Mouse (Mus musculus) monocyte, adult 5-6 weeks (primary cell): ENCODE data around the gene Zdhhc6. TPM values are rescaled to one million over a fixed set of nuclear protein-coding genes. Genes with fewer than 3 reads are reported as not detected.

Experiments used
- ATAC-seq: fragments of 153-309, 156-312 bp; replicated peaks from 2 replicates; pipeline ENCODE4 v1.8.0; 2017; ENCODE audit warnings: mild to moderate bottlenecking; ENCODE audit not compliant: low TSS enrichment, insufficient number of reproducible peaks, severe bottlenecking, poor library complexity, low FRiP score
- total RNA-seq: library from RNA; stranded (forward); fragments of 200-1000, 200-491, 200-594 nt; gene quantifications from 3 replicates; pipeline ENCODE4 v1.2.3, GENCODE M21; 2017

The Zdhhc6 gene
- total RNA-seq, 1 experiment from 2014 or later: 84.5 TPM

DNA sequence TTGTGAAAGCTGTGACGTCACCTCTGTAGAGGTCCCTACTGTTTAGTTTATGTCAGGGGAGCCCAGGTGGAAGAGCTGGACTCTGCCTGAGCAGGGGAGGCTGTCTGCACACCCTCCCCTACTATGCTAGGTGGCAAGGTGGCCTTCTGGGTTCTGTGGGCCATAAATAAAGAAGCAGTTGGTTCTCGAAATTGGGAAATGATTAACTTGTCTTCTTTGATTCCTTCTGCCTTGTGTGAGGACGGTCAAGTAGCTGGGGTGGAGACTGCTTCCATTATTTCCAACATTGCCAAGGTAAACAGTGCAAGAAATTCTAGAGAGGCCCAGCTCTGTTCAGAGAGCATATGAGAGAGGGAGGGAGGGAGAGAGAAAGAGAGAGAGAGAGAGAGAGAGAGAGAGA, 47.7 kb downstream of the Zdhhc6 start:
- ATAC-seq: no peak

DNA sequence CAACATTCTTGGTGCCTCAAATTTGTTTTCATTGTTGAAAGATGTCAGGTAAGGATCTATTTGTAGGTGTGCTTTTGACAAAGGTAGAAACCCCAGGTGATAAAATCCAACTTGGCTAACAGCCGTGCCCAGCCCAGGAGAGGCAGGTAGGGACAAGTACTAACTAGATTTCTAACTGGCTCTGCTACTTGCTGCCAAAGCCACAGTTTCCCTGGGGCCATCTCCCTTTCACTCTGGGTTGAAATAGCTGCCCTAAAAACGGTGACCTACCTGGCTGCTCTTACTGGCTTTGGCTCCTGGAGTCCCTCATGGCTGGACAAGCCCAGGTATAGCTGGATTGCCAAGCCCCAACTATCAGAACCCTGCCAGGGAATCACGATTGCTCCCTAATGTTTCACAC, 49.0 kb downstream of the Zdhhc6 start:
- no peak for ATAC-seq

DNA sequence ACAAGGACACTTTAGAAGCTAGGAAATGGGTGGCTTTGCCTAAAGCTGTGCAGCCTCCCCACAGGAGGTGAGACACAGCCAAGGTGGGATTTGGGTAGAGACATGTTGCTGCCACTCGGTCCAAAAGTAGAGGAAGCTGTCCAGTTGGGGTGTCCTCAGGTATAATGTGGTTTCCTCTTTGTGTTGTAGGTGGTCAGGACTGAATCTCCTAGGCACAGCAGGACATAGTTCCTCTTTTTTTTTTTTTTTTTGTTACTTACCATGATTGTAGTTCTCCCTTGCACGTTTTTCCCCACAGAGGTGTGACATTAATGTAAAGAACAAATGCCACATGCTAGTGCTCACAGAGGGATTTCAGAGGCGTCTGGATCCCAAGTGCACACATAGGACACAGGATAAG, 50.6 kb downstream of the Zdhhc6 start:
- 0 out of 2 replicates have a peak, but pooled peaks have one; percentile 32 for ATAC-seq

DNA sequence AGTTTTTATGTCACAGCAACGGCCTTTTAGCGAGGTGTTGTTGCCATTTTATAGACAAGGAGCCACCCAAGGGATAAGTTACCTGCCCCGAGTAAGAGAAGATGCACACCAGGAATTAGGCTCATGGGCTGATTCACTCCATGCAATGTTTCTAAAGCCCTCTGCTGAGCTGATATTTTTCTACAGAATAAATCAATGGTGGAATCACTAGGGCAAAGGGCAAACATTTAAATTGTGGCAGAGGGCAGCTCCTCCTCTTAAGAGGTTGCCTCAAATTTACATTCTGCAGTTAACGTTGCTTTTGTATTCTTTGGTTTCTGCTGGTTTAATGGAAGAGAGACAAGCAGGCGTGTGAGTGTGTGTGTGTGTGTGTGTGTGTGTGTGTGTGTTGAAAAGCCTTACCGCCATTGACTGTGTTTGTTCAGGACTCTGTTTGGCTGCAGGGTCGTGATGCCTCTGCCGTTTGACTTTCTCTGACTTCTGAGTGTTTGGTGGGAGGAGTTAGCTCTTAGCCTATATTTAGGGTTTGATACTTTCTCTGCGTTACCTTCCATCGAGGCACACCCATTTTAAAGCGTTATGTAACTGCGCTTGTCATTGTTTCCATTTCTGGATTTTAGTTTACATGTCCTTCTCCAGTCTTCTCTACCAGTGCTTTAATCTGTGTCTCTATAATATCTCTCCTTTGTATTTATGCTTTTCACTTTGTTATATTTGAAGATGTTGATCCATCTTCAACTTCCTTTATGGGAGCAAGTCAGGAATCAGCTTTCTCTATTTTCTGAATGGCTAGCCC, 55.2 kb downstream of the Zdhhc6 start:
- ATAC-seq: no peak

DNA sequence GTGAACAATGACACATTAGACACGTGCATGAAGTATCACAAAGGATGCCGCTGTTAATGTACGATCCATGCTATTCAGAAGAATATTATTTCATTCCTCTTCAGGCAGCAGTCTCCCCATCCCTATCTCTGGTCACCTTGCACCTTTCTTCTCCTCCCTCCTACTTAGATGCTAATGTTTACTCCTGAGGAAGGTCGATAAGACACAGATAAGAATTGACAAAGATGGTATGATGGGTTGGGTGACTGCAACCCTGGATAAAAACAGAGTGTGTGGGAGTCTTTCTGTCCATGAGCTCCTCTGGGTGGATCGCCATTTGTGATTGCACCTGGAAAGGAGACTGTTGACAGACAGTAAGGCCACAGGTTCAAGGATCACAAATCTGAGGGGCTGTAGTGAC, 57.3 kb downstream of the Zdhhc6 start:
- ATAC-seq: no peak

DNA sequence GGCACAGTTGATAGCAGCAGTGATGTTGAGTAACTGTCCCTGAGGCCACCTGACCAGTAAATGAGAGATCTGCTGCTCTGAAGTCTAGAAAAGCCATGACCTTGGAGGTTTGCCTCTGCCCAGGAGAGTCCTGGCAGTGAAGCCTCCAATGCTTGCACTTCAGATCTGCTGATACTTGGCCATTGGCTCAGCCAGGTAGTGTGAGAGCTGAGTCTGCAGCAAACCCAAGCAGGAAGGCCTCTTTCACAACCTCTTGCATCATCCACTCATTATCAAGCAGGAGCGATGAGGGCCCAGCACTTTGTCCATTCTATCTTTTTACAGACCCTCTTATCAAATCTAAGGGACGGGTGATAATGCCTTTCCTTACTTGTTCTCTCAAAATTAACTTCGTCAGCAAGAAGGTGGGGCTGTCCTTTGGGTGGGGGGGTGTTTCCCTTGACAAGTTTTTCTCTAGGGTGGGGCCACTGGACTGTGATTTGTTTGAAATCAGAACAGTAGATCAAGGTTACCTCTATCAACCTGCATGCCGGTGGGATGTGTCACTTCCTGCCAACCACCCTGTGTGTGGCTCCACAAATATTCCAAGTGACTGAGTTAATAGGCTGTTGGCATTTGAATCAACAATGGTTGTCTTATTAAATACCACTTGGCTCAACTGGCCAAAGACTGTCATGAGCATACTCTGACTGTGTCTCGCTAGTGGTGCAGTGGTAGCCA, 58.0 kb downstream of the Zdhhc6 start:
- no peak for ATAC-seq

DNA sequence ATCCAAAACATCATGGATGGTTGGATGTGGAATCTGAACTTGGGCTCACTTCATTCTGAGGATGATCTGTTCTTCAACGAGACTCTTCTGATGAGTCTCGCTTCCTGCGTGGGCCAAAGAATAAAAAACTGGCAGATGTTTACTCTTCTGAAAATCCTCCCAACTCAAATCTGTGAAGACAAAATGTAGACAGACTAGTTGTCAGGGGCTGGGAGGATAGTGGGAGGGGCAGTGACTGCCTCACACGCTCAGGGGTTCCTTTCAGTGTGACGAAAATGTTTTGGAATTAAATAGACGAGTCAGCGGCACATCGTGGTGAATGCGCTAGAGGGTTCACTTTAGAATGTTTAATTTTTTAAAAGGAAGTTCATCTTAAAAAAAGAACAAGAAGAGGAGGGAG, 59.7 kb downstream of the Zdhhc6 start:
- no peak for ATAC-seq

DNA sequence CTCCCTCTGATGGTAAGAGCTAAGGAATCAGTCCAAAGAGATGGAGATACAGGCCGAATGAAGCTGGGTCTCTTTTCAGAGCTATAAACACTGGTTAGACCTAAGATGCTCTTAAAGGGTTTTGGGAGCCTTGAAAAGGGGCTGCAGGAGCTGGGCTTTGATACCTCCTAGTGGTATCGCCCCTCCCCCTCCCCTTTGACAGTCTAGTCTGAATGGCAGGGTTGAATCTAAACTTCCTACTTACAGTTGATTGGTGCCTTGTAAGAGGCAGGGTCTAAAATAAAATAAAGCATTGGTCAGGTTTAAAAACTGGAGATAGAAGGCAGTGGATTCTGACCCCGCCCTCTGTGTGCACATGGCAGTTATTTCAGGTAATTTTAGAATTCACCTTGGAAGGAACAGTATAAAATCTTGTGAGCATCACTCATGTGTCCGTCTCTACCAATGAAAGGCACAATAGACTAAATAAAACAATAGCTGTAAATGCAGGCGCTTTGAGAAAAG, 61.3 kb downstream of the Zdhhc6 start:
- ATAC-seq: no peak

DNA sequence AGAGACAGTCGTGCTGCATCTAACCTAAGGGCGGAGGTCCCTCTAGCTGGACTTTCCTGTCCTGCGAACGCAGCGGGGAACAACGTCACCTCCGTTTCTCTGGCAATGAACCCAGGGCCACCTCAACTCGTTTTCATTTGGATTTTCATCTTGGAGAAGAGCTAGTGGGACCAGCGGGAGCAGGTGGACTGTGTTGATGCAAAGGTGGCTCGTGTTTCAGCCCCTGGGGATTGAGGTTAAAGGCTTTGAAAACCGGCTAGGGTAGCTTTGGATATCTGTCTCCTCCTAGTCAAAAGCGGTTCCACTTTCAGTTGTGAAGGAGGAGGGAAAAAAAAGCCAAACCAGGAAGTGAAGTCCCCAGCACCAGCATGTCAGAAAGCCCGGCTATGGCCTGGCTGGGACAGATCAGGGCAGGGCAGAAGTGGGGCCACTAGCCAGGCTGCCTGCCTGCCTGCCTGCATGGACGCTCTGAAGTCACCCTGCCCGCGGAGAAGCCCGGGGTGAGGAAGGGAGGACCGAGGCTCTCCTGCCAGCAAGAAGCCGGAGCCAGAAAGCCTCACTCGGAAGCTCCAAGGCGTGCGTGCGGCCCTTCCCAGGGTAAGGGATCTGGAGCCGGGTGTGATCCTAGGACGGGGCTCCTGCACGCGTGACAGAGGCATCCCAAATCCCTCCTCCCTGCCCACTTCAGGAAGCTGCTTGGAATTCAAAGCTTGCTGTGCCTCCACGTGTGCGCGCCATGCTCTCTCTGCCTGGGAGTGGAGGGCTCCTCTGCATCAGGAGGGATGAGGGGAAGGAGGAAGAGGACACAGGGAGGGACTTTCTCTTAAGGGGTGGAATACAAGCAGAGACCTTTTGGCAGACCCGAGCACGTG, 62.0 kb downstream of the Zdhhc6 start:
- peak; percentile 55 for ATAC-seq

DNA sequence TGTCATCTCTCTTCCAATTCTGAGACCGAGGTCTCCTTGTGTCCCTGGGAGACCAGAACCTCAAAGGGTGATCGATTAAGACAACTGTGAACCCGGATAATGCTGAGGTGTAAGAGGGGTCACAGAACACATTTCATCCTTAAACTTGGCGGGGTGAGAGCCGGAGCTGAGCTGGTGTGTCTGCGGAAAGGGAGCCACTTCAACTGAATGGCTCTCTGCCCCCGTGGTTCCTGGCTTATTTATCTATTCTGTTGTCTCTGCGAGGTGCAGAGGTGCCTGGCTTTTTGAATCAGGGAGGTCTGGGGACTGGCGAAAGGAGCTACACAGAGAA, 62.6 kb downstream of the Zdhhc6 start:
- ATAC-seq: no peak; the same call in 1 of the 2 replicates

DNA sequence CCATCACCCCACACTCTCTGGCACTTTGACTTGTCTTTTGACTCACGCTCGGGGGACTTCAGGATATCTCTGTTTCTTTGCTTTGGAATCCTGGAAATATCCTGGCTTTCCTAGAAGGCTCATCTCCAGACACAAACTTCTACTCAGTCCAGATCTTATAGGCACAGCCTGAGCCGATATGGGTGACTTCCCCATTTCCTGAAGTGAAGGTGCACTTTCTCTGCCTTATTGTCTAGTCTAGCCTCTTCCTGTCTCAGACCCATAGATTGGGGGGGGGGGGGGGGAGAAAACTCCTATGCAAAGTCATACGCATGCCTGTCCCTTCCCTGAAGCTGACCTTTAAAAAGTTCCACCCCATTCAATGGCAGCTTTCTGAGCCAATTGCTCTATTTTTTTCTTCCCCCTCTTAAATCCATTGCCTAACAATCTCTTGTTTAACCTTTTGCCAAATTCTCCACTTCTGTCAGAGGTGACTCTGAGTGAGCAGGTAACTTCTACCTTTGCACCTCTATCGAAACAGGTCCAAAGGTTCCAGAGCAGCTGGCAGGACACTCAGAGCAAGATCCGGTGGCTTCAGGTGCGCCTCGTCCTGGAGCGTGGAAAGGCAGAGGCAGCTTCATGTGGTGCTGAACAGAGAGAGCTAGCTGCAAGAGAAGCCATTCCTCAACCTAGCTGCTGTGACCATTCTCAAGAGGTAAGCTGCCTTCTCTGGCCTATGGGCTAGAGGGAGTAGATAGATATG, 64.3 kb downstream of the Zdhhc6 start, which contains the start of gene Acsl5:
Acsl5 (plus strand) TSS at position 556 of the 742 bp plus-strand sequence.
- ATAC-seq: peak; percentile 19; the same call in 1 of the 2 replicates

DNA sequence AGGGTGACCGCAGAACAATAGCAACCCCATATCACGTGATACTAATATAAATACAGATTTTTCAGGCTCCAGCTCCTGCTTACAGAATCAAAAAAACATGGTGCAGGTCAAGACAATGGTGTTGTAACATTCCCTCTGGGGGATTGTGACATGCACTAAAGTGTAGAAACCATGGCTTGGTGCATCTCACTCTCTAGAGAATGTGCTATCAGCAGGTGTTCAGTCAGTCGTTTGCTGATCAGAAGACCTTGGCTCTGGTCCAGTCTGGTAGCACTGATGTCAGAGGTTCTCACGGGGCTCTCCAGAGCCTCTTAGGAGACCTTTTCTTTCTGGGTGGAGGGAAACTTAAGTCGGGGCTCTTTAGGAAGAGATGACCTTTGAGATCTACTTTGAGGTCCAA, 65.4 kb downstream of the Zdhhc6 start:
- ATAC-seq: no peak

DNA sequence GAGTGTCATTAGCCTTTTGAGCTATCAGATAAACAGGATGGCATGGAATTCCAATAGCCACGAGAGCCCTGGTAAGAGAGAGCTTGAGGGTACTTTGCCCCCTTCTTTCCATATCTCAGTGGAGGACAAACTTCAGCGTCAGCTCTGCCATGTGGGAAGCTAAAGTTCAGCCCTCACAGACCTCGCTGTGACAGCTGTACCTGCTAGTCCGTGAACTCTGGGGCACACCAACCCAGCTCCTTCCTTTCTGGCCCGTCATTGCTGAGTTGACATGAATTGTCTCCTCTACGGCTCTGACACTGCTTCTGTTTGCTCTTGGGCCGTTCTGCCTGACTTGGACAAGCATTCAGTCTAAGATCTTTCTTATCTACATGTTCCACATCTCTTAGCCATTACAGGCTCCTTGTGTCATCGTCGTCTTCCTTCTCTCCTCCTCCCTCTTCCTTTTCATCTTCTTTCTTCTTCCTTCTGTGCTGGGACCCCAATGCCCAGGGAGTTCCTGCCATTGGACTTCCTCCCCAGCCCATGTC, 67.8 kb downstream of the Zdhhc6 start:
- ATAC-seq: no peak

DNA sequence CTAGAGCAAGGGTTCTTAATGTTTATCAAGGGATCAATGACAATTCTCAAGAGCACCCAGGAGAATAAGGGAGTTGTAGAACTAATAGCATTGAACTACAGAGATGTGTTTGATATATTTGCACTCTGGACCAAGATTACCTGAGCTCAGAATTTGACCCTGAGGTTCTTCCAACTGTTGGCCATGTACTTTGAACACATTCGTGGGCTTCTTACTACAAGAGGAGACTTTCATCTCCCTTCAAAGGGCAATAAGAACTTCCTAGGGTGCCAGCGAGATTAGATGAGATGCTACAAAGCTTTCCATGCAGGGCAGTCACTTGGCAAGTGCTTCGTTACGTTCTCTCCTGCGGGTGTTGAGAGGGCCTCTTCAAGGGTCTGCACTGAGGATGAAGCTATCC, 68.3 kb downstream of the Zdhhc6 start:
- ATAC-seq: no peak

DNA sequence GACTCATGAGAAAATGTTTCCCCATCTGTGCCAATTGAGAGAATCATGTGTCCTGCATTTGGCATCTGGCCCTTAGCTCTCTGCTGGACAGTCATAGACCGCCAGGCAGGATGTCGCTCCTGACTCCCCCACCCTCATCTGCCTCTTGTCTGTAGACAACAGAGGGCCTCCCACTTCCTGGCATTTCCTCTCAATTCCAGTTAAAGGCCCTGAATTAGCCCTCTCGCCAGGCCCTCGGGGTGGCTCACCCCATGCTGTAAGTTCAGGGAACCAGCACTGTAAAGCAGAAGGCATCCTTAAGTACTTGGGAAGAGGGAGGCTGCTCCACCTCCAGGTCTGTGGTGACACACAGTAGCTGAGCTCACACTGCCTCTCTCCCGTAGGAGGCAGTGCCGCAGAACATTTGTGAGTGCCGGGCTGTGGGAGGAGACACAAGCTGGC, 71.0 kb downstream of the Zdhhc6 start:
- 0 out of 2 replicates have a peak, but pooled peaks have one; percentile 31 for ATAC-seq

DNA sequence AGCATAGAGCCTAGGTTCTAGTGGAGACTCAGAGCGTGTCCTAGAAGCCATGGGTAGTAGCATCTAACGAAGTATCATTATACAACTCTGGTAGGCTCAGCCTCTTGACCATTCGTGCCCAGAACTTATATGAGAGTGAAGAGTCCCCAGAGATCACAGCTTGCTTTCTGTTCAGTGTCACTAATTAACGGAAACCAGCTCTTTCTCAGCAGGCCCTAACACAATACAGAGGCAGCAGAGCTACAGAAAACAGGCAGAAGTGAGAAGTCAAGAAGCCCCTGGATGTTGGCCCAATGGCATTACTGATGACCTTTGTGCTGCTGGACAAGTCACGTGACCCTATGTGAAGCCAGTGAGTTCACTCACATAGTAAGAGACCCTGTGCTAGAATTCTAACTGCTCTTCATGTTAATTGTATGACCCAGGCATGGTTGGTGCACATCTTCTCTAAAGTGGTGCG, 74.6 kb downstream of the Zdhhc6 start, which contains the start of gene Gucy2g:
Gucy2g (minus strand) TSS at position 51 of the 460 bp plus-strand sequence.
- no peak for ATAC-seq

DNA sequence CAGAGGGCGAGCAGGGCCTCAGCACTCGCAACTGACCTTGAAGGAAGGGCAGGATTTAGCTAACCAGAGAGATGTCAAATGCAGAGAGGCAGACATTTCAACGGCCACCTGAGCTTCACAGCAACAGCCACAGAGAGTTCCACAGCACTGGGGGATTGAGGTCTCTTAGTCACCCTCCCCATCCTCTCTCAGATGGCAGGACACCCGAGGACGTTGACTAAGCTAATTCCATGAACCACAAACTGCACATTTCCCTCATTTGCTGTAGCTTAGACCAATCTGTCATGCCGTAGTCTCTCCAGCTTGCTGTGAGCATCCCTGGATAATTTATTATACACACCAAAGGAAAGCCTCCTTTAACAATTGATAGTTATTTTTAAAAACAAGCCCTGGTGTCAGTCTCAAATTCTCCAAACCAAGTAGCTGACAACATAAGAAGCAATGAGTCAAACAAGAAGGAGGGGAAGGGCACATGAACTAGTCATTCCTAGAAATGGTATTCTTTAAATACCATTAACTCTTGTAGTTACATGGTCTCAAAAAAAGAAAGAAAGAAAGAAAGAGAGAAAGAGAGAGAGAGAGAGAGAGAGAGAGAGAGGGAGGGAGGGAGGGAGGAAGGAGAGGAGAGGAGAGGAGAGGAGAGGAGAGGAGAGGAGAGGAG, 75.9 kb downstream of the Zdhhc6 start:
- ATAC-seq: no peak
